Mouse (Mus musculus) lung, adult 10 weeks (tissue): ENCODE data around the gene Csnk2b. TPM values are rescaled to one million over a fixed set of nuclear protein-coding genes. Genes with fewer than 3 reads are reported as not detected.

Experiments
- polyA plus RNA-seq: library from polyadenylated mRNA; stranded (reverse); fragments of 350-450 nt; fragmentation: Illumina TruSeq; extraction: RNeasy Lipid Tissue Mini Kit (QIAGEN cat#74804); gene quantifications from one replicate; pipeline ENCODE4 v1.2.3, GENCODE M21; 2014; ENCODE audit warnings: low read depth, low replicate concordance; ENCODE audit not compliant: insufficient read depth

Gene Csnk2b
- polyA plus RNA-seq, result 116 TPM

DNA sequence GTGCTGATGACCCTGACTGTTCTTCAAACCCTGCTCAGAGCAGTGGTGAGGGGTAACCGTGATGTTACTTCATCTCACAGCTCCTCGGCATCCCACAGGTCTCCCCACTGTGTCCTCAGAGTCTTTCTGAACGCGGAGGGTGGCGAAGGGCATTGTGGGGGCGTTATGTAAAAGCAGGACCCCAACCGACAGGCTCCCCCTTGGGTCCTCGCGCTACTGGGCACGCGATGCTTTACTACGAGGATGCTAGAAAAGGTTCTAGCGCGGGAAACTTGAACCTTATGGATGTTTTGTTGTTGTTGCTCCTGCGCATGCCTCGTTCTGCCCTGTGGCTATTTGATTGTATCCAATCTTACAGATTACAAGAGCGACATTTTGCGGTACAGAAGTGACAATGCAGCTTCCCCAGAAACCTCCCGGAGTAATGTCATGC is at the start of gene Csnk2b:
Gene Csnk2b, minus strand, starts transcription at position 183 of the 433 bp plus-strand sequence.

DNA sequence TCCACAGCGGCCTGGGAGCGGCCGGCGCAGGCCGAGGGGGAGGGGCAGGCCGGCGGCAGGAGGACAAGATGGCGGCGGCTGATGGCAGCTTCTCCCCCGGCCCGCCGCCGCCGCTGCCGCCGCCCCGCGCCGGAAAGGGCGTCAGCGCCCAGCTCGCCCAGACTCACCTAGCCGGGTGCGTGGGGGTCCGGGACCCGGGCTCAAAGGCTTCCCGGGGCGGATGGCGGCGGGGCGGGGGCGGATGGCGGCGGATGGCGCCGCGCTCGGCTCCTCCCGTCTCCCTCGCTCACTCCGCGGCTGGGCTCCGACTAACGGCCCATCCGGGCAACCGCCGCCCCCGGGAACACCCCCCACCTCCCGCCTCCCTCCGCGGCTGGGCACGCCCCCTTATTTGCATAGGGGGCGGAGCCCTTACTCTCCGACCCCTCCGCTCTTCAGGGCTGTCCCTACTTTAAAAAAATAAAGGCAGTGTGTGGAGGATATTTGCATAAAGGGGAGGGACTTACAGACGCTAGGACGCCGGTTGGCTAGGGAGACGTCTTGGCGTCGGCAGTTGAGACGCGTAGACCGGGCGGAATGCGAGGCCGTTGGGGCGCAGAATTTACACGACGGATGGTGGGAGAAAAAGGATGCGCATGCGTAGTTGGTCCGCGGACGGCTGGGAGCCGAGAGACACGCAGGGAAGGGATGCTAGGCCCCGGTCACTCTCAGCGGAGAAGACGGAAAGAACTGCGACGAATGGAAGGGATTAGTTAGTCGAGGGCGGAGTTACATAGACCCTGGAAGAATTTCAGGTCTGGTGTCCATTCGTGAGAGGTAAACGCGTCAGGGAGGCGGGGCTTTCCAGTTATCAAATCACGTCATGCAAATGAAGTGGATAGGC is 43.0 kb upstream of the Csnk2b start, which contains the start of gene Prrc2a:
Gene Prrc2a, minus strand, starts transcription at position 330 of the 883 bp plus-strand sequence.

GRCm38 (mm10) chr17:35134801-35135590 is 13.1 kb upstream of the Csnk2b start, which contains the start of gene Bag6:
Gene Bag6 (plus strand): TSS chr17:35135178.

GRCm38 (mm10) chr17:35131500-35132173 is 9.8 kb upstream of the Csnk2b start, which contains the start of gene Apom:
Gene Apom (minus strand): TSS chr17:35132050.

GRCm38 (mm10) chr17:35126206-35126611 is 4.4 kb upstream of the Csnk2b start, which contains the start of gene D17H6S53E:
Gene D17H6S53E (plus strand): TSS chr17:35126373.

GRCm38 (mm10) chr17:35121143-35121799 is 582 bp downstream of the Csnk2b start, which contains the start of gene Gpank1:
Gene Gpank1 (plus strand): TSS chr17:35121455.

GRCm38 (mm10) chr17:35115046-35116019 is 6.5 kb downstream of the Csnk2b start, which contains the start of gene Ly6g5b:
Gene Ly6g5b (minus strand): TSS chr17:35115428.

GRCm38 (mm10) chr17:35108097-35108496 is 13.8 kb downstream of the Csnk2b start, which contains the start of gene Ly6g5c:
Gene Ly6g5c (plus strand): TSS chr17:35108279.

GRCm38 (mm10) chr17:35088825-35089644 is 32.8 kb downstream of the Csnk2b start, which contains the start of gene Abhd16a:
Gene Abhd16a (plus strand): TSS chr17:35089263.

DNA sequence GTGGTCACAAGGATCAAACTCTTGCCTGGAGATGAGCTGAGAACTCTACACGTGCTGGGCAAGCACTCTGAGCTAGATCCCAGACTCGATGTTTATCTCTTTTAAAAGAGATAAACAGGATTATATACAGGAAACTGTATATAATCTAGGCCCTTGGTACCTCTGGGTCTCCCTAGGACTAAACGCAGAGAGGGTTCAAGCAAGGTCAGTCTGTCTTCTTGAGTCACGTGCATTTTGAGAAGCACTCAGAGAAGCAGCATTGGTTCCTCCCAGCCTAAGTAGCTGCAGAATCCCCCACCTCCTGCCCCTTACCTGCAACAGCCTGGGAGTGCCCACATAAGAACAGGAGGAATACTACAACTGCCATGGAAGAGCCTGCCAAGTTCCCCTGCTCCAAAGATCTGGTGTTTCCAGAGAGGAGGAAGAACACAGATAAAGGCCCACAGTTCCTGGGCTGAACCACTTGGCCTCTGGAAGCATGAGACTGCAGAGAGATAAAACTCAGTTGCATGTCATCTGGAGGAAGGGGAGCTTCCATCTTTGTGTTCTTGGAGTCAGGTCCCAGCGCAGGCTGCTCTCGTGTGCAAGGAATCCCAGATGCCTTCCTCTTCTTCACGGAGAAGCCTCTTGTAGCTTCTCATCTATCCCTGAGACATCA is 36.5 kb downstream of the Csnk2b start, which contains the start of gene Ly6g6f:
Gene Ly6g6f, minus strand, starts transcription at position 403 of the 658 bp plus-strand sequence.

GRCm38 (mm10) chr17:35077786-35078233 is 44.0 kb downstream of the Csnk2b start, which contains the start of gene Ly6g6d:
Gene Ly6g6d (minus strand): TSS chr17:35078065.

GRCm38 (mm10) chr17:35076507-35077176 is 45.2 kb downstream of the Csnk2b start, which contains the start of gene Ly6g6e:
Gene Ly6g6e (plus strand): TSS chr17:35076902.

Other genes starting within 250 kb of the Csnk2b start
- 4.5 TPM for gene Zbtb12, start 242.6 kb downstream of the Csnk2b start, polyA plus RNA-seq
- gene Gm20547, start 240.0 kb downstream of the Csnk2b start, polyA plus RNA-seq, result not detected
- 24.6 TPM for gene C2, start 223.8 kb downstream of the Csnk2b start, polyA plus RNA-seq
- 39.7 TPM for gene Ehmt2, start 223.6 kb downstream of the Csnk2b start, polyA plus RNA-seq
- gene Slc44a4, start 207.6 kb downstream of the Csnk2b start, polyA plus RNA-seq, result 9.2 TPM
- 22.0 TPM for gene Neu1, start 190.8 kb downstream of the Csnk2b start, polyA plus RNA-seq
- 18.0 TPM for gene Hspa1b, start 162.8 kb downstream of the Csnk2b start, polyA plus RNA-seq
- gene Gm20481, start 152.1 kb downstream of the Csnk2b start, polyA plus RNA-seq, result not detected
- 15.5 TPM for gene Hspa1a, start 149.9 kb downstream of the Csnk2b start, polyA plus RNA-seq
- 1.2 TPM for gene Hspa1l, start 149.3 kb downstream of the Csnk2b start, polyA plus RNA-seq
- 34.0 TPM for gene Lsm2, start 140.2 kb downstream of the Csnk2b start, polyA plus RNA-seq
- 25.7 TPM for gene Vars, start 121.1 kb downstream of the Csnk2b start, polyA plus RNA-seq
- 0.74 TPM for gene Vwa7, start 105.5 kb downstream of the Csnk2b start, polyA plus RNA-seq
- gene Sapcd1, start 94.0 kb downstream of the Csnk2b start, polyA plus RNA-seq, result 1.3 TPM
- 3.1 TPM for gene Msh5, start 75.3 kb downstream of the Csnk2b start, polyA plus RNA-seq
- 242 TPM for gene Clic1, start 72.1 kb downstream of the Csnk2b start, polyA plus RNA-seq
- gene Ddah2, start 63.0 kb downstream of the Csnk2b start, polyA plus RNA-seq, result 99.2 TPM
- 2.4 TPM for gene Ly6g6c, start 56.7 kb downstream of the Csnk2b start, polyA plus RNA-seq
- gene Mpig6b, start 55.9 kb downstream of the Csnk2b start, polyA plus RNA-seq, result 0.84 TPM
- gene Ly6g6e, start 45.2 kb downstream of the Csnk2b start, polyA plus RNA-seq, result 1.4 TPM
- 13.1 TPM for gene Ly6g6d, start 44.0 kb downstream of the Csnk2b start, polyA plus RNA-seq
- gene Ly6g6f, start 36.4 kb downstream of the Csnk2b start, polyA plus RNA-seq, result not detected
- gene Abhd16a, start 32.8 kb downstream of the Csnk2b start, polyA plus RNA-seq, result 72.3 TPM
- gene Ly6g5c, start 13.8 kb downstream of the Csnk2b start, polyA plus RNA-seq, result not detected
- gene Ly6g5b, start 6.6 kb downstream of the Csnk2b start, polyA plus RNA-seq, result 0.55 TPM
- gene Gpank1, start 598 bp downstream of the Csnk2b start, polyA plus RNA-seq, result 23.7 TPM
- 11.1 TPM for gene D17H6S53E, start 4.3 kb upstream of the Csnk2b start, polyA plus RNA-seq
- gene Apom, start 10.0 kb upstream of the Csnk2b start, polyA plus RNA-seq, result not detected
- gene Bag6, start 13.1 kb upstream of the Csnk2b start, polyA plus RNA-seq, result 66.8 TPM
- gene Prrc2a, start 42.8 kb upstream of the Csnk2b start, polyA plus RNA-seq, result 149 TPM
- 14.2 TPM for gene Aif1, start 54.0 kb upstream of the Csnk2b start, polyA plus RNA-seq
- 56.7 TPM for gene Lst1, start 66.4 kb upstream of the Csnk2b start, polyA plus RNA-seq
- gene Ltb, start 72.4 kb upstream of the Csnk2b start, polyA plus RNA-seq, result 46.6 TPM
- gene Tnf, start 80.0 kb upstream of the Csnk2b start, polyA plus RNA-seq, result 1.2 TPM
- 0.62 TPM for gene Lta, start 83.3 kb upstream of the Csnk2b start, polyA plus RNA-seq
- not detected for gene Gm16181, start 98.8 kb upstream of the Csnk2b start, polyA plus RNA-seq
- gene Atp6v1g2, start 111.6 kb upstream of the Csnk2b start, polyA plus RNA-seq, result 3.0 TPM
- 13.6 TPM for gene Nfkbil1, start 113.7 kb upstream of the Csnk2b start, polyA plus RNA-seq
- 120 TPM for gene Ddx39b, start 119.7 kb upstream of the Csnk2b start, polyA plus RNA-seq
- 887 TPM for gene H2-D1, start 140.7 kb upstream of the Csnk2b start, polyA plus RNA-seq
- gene H2-Q1, start 198.4 kb upstream of the Csnk2b start, polyA plus RNA-seq, result 0.72 TPM
- 8.2 TPM for gene H2-Q2, start 220.2 kb upstream of the Csnk2b start, polyA plus RNA-seq